Mouse (Mus musculus) sigmoid colon, adult 10 weeks (tissue): ENCODE results near the gene Edrf1. TPM values are rescaled to one million over a fixed set of nuclear protein-coding genes. Genes with fewer than 3 reads are reported as not detected.

Experiments used
- polyA plus RNA-seq: library from polyadenylated mRNA; stranded (reverse); fragments of 350-450 nt; fragmentation: Illumina TruSeq; extraction: RNeasy Lipid Tissue Mini Kit (QIAGEN cat#74804); gene quantifications from one replicate; pipeline ENCODE4 v1.2.3, GENCODE M21; 2014; ENCODE audit warnings: low read depth, low replicate concordance

Edrf1 gene
- 27.1 TPM for polyA plus RNA-seq

DNA sequence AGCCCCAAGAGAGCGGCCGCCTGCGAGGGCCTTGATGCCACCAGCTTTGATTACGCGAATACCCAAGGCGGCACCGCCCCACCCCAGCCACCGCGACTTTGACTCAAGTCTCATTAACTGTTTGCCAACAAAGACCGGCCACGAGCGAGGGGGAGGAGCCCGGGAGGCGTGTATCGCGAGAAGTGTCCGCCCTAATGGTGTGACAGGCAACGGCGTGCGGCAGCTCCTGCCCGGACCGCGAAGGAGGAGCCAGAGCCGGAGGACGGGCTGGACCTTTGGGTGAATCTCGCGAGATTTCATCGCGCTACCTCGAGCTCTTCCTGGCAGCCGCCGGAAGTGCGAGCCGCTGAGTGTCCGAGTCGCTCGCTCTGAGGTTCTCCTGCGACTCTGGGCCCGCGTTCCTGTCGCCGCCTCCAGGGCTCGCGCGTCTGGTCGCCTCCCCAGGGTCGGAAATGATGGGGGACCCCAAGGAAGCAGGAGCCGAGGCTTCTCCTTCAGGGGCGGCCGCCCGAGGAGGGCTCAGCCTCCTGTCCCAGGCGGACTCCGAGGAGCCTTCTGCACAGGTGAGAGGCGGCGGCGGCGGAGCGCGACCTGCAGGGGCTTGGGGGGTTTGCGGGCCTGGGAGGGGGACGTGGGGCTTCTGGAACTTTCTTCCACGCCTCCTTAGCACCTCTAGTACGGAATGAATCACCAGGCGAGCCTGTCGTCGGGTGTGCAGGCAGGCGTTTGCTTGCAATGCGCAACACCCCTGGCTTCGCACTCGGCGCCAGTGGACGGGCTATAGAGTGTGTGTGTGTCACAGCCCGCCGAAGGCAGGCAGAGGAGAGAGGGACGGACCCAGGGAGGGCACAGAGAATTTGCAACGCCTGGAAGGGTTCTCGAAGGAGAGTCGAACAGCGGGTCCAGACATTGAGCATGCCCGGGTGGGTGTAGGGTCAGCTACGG is at the start of gene Edrf1:
Gene Edrf1, plus strand, starts transcription at position 183 of the 945 bp plus-strand sequence.

GRCm38 (mm10) chr7:133602058-133602457 is 35.3 kb upstream of the Edrf1 start, which contains the start of gene Tex36:
Tex36 (minus strand) TSS chr7:133602158.

GRCm38 (mm10) chr7:133679961-133680360 is 42.6 kb downstream of the Edrf1 start, which contains the start of gene Mmp21:
Mmp21 (minus strand) TSS chr7:133680061.

Other genes starting within 250 kb of the Edrf1 start
- not detected for gene Tex36, start 35.4 kb upstream of the Edrf1 start, polyA plus RNA-seq
- not detected for gene Mmp21, start 42.5 kb downstream of the Edrf1 start, polyA plus RNA-seq
- 69.1 TPM for gene Bccip, start 71.8 kb downstream of the Edrf1 start, polyA plus RNA-seq
- 17.9 TPM for gene Uros, start 72.5 kb downstream of the Edrf1 start, polyA plus RNA-seq
- gene Fank1, start 139.3 kb downstream of the Edrf1 start, polyA plus RNA-seq: 0.57 TPM
- 23.8 TPM for gene Dhx32, start 145.2 kb downstream of the Edrf1 start, polyA plus RNA-seq